Mouse (Mus musculus): ENCODE measurements around the gene Cdr1. TPM values are rescaled to one million over a fixed set of nuclear protein-coding genes. Genes with fewer than 3 reads are reported as not detected.

Gene Cdr1
- polyA plus RNA-seq (2012; fragmentation: generic; extraction: Trizol): not detected

GRCm38 (mm10) chrX:61185458-61185857, at the start of gene Cdr1:
TSS of gene Cdr1 (minus strand) at chrX:61185558.

Measured in C3H10T1/2 (cell line).